Mouse (Mus musculus) granulocyte monocyte progenitor cell, adult 5-6 weeks (primary cell): ENCODE results near the gene Slc43a1. TPM values are rescaled to one million over a fixed set of nuclear protein-coding genes. Genes with fewer than 3 reads are reported as not detected.

Experiments
- ATAC-seq: replicated peaks from 2 replicates; pipeline ENCODE4 v1.8.0; 2016; ENCODE audit warnings: mild to moderate bottlenecking, moderate TSS enrichment, inconsistent platforms; ENCODE audit not compliant: poor library complexity, severe bottlenecking
- total RNA-seq, 2 experiments: library from RNA; stranded (forward) in 1 of 2; stranded (reverse) in 1 of 2; fragments of 200-712, 200-1000 nt in 1 of 2; fragments of >200 nt in 1 of 2; fragmentation: Nextera tagmentation in 1 of 2; gene quantifications; 2 replicates each; pipeline ENCODE4 v1.2.3; 2014 to 2017

The Slc43a1 gene
- total RNA-seq, 2 experiments from 2014 or later, result 11.8 to 14.6 TPM

- peak; percentile 75 for ATAC-seq
Observed at GRCm38 (mm10) chr2:84862231-84862630, 23.6 kb downstream of the Slc43a1 start.

DNA sequence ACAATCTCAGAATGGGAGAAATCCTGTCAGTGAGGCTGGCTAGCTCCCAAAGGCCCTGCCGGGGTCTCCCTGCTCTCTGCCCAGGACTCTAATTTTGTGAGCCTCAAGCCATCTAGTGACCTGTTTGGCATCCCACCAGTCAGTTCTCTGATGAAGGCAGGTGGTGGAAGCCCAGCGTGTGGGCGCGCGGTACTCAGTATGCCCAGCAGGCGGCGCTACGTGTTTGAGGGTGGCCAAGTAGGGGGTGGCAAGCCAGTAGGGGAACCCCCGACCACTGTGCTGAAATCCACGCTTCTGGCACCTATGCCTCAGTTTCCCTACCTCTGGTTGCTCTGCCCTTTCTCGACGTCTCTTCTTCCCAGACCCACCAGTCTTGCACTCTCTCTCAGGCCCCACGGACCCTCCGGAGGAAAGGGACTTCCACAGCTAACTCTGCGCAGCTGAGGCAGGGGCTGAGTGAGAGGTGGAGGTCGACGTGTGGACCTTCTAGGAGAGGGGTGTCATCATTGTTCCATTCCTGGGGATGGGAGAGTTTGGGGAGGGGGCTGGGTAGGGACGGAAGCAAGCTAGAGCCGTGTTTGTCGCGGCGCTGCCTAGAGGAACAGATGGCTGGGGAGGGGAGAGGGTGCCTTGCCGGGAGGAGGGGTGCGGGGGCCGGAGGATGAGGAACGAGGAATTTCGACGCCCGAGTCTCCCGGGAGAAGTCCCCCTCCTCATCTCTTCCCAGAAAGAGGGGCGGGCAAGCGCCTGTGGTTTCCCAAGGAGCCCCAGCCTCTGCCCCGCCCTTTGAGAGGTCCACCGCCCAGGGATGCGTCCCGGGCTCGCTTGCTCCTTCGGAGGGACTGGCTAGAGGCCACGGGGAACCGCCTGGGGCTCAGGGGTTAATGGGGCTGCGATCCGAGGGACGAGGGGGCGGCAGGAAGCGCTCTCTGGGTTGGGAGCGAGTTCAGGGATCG lies 27.2 kb downstream of the Slc43a1 start:
- ATAC-seq, result peak; percentile 33

GRCm38 (mm10) chr2:84868521-84868943 lies 29.9 kb downstream of the Slc43a1 start:
- ATAC-seq, result peak; percentile 52

- peak; percentile 51 for ATAC-seq
Observed at GRCm38 (mm10) chr2:84868977-84869376, 30.3 kb downstream of the Slc43a1 start.

DNA sequence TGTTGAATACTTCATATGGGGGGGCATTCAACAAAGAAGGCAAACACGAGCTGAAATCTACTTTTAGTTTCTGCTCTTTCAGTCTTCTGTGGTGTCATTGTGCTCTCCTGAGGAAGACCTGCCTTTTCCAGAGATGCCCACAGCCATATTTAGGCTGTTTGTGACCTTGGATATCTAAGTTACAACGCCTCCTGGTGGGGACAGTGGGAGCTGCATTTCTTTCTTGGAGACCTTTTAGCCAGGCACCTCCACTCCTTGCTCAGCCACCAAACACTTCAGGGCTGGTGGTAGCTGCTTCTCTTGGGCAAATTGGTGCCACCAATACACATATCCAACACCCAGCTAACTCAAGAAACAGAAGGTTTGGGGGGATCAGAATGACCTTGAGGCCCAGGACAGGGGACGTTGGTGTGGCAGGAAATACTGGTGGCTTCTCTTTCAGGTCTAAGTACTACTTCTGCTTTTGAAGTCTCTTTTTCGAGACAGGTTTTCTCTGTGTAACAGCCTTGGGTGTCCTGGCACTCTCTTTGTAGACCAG lies 32.0 kb downstream of the Slc43a1 start:
- peak; percentile 32 for ATAC-seq

- ATAC-seq, result peak; percentile 8; the same call in 1 of the 2 replicates
Observed at GRCm38 (mm10) chr2:84872105-84872716, 33.6 kb downstream of the Slc43a1 start.

DNA sequence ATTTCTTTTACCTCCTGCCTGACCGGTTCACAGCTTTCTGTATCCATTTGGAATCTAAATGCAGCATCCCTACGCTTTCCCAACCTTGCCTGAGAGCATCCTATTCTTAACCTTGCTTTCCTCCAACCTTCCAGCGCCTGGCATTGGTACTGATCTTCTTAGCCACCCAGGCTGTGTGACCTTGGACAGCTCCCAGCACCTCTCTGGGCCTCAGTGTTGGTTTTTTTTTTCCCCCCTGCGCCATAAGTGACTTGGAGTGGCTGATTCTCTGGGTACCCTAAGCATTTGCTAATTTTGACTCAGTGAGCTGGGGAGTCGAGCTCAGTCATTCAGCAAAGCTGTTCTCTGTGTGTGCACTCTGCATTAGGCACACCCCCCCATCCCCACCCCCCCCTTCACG lies 37.2 kb downstream of the Slc43a1 start:
- no peak for ATAC-seq

DNA sequence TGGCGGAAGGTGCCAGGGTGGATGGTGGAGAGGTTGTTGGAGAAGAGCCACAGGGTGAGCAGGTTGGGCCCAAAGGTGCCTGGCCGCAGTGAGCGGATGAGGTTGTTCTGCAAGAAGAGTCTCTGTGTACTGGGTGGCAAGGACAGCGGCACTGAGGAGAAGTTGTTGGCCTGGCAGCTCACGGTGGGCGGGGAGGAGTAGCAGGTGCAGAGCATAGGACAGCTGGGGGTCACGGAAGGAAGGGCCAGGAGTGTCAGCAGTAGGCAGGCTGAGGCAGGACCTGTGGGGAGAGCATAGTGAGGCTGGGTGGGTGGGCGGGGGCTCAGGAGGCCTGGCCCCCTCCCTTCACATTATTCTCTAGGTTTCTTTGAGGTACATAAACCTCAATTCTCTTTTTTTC lies 41.9 kb downstream of the Slc43a1 start:
- ATAC-seq, result no peak

DNA sequence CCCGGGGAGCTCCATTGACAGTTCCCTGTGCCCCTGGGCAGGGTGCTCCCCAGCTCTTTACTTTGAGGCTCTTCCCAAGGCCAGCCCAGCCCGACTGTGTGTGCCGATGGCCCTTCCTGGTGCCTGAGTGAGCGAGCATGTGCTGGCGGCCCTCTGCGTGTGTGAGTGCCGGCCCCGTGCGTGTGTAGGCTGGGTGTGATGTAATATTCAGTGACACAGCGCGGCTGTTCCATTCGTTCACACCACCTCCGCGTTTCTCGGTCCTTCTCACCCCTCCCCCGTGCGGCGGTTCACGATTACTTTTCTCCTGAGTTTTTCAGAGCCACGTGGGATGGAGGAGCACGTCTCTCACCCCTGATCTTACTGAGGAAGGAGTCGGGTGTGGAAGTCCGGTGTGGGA lies 44.0 kb downstream of the Slc43a1 start:
- peak; percentile 84 for ATAC-seq

- ATAC-seq, result no peak
Observed at GRCm38 (mm10) chr2:84883084-84883483, 44.4 kb downstream of the Slc43a1 start.

DNA sequence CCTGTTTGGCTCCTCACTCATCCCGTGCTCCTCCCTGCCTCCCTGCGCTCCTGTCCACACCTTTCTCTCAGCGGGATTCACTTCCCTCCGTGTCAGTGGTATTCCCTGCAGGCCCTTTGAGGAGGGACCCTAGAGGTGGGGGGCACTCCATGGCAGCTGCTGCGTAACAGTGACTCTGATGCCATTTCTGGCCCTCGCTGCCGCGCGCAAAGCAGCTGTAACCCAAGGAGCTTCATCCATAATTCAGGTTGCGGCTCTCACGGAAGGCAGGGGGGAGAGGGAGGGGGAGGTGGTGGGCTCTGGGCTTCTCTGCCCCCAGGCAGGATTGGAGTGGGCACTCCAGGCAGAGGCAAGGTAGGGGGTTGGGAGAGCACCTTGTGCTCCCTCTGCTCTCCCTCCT lies 44.9 kb downstream of the Slc43a1 start:
- ATAC-seq, result no peak

GRCm38 (mm10) chr2:84883942-84884341 lies 45.3 kb downstream of the Slc43a1 start:
- no peak for ATAC-seq

GRCm38 (mm10) chr2:84884611-84885010 lies 46.0 kb downstream of the Slc43a1 start:
- no peak for ATAC-seq

DNA sequence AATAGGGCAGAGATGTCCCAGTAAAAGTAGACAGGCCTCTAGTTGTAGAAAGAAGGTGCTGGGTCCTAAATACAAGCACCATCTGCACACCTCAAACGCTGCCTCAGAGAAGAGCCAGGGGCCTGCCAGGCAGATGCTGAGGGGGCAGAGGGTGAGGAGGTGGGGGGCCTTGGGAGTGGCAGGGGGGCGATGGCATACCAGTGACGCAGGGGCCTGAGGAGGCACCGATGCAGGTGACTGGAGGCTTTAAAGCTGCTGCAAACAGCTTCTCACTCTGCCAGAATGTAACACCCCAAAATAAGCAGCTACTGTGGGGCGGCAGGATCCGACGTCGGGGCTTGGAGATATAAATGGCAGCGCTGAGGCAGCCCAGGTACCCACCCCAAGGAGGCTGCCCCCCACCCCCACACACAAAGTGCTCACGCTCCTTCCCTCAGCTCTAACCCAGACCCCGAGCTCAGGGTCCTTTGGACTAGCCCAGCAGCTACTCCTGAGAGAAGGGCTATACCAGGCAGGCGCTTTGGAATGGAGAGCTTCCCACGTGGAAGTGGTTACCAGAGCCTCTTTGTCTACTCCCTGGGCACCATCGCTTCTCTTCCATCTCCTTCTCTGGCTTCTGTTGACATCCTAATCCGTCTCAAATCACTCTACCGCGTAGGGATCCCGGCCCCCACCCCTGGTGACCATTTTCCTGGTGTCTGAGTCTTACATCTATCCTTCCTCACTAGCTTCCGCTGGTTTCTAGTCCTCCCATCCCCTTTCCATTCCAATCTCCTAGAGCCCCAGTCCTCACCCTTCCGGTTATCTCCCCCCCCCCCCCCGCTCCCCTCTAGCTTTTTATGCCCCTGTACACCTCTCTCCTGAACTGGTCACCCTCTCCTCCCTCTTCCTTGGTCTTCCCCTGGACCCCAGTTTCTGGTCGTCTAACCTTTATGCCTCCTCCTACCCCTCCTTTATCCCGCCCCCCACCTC lies 46.7 kb downstream of the Slc43a1 start:
- ATAC-seq, result no peak

GRCm38 (mm10) chr2:84886234-84886731 lies 47.6 kb downstream of the Slc43a1 start, which contains the start of gene Rtn4rl2:
Gene Rtn4rl2, minus strand, starts transcription at chr2:84886710.
- no peak for ATAC-seq

DNA sequence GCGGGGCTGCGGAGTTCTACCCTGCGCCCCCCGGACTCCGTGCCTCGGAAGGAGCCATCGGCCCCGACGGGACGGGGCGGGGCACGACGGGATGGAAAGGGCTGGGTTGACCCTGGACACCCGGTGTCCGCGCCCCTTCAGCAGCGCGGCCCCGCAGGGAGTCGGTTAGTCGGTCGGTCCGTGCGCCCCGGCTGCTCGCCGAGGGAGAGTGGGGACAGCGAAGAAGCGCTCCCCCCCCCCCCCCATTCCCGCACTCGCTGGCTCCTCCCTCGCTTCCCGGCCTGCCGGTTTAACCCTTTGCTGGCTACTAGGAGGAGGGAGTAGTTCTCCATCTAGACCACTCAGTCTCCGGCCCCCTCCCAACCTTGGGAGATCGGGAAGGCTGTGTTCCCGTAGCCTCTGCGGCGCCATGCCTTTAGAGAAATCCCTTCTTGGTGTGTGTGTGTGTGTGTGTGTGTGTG lies 48.2 kb downstream of the Slc43a1 start:
- ATAC-seq, result no peak

DNA sequence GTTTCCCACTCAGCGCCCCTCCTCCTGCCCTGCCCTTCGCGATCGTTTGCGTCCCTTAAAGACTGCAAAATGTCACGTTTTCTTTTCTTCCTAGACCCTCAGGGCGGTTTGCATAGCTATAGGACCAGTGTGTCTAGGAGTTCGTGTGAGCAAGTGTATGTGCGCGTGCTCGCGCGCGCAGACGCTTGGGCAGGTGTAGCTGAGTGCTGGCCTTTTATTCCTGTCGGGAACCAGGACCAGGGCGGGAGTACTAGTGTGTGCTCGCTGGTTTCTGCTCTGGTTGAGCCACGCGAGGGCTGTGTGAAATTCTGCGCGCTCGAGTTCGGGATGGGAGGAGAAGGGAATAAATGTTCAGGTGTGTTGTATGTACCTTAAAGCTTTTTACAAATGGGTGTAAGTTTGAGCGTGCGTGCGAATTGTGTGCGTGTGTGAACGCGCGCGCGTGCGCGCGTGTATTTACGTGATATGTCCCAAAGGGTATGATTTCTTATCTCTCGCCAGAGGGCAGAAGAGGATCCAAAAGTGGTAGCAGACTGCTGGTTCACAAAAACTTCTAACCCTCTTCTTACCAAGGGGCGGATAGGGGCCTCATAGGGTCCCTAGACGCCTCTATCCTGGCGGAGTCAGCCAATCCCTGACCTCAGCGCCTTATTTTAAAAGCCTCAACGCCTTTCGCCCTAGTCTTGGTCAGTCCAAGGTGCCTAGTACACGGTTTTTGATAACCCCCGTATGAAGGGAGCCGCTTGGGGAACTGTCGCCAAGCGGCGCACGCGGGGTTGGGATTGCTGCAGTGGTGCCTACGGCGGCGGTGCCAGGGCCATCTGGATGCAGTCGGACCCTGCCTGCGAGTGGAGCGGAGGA lies 49.0 kb downstream of the Slc43a1 start:
- peak; percentile 36 for ATAC-seq

DNA sequence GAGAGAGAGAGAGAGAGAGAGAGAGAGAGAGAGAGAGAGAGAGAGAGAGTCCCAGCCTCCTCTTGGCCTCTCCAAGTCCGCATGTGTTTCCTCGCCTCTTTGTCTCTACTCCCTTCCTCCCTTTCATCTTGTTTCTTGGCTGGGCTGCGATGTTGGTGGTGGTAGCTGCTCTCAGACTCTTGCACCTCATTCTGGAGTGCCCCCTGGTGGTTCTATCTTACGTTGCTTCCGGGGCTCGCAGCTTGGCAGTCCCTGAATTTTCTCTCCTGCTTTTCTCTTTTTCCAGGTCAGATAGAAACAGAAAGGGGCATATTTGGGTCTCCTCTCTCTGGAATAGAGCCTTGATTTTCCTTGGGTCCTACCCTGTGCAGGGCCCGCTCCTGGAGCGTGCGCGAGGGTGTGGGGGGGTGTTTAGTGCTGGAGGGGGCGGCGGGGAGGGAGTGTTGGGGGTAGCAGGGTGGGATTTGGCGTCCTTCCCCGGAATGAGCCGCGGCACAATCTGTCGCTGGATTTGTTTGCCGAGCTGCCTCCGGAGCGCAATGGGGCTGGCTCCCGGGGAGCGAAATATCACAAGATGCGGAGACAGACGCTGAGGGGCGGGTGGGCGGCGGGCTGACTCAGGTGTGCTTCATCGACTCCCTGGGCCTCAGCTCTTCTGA lies 50.1 kb downstream of the Slc43a1 start:
- ATAC-seq, result peak; percentile 57
